Mouse (Mus musculus) brain, embryonic 14.5 days (tissue): ENCODE data around the gene Magel2.

Source experiments
- CTCF ChIP-seq: fragments of 200-500 bp; IDR thresholded peaks from 2 replicates; pipeline ENCODE4 v1.5.1; 2012; ENCODE audit warnings: inconsistent platforms, mild to moderate bottlenecking, moderate library complexity, borderline replicate concordance; ENCODE audit not compliant: insufficient read depth, insufficient read length; ENCODE audit errors: extremely low read depth
- POLR2A ChIP-seq: fragments of 200-500 bp; IDR thresholded peaks from 2 replicates; pipeline ENCODE4 v1.6.1; 2012; ENCODE audit warnings: mild to moderate bottlenecking, inconsistent platforms, borderline replicate concordance; ENCODE audit not compliant: poor library complexity, insufficient read depth, insufficient read length, severe bottlenecking; ENCODE audit errors: extremely low read depth

DNA sequence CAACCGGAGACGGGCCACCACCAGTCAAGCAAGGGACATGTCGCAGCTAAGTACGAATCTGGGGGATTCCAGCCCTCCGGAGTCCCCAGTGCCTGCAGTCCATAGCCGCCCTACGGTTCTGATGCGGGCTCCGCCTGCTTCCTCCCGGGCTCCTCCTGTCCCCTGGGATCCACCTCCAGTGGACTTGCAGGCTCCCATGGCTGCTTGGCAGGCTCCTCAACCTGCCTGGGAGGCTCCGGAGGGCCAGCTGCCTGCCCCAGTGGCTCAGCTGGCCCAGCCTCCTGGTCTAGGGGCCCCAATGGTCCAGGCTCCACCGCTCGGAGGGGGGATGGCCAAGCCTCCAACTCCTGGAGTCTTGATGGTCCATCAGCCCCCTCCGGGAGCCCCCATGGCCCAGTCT is 503 bp downstream of the Magel2 start:
- TF ChIP-seq CTCF (no peak), POLR2A (no peak)
